Mouse (Mus musculus): ENCODE data around the gene Fam241a.
A peak's percentile ranks its signal among the peaks of the same experiment; 100 is the strongest.

Gene Fam241a

DNA sequence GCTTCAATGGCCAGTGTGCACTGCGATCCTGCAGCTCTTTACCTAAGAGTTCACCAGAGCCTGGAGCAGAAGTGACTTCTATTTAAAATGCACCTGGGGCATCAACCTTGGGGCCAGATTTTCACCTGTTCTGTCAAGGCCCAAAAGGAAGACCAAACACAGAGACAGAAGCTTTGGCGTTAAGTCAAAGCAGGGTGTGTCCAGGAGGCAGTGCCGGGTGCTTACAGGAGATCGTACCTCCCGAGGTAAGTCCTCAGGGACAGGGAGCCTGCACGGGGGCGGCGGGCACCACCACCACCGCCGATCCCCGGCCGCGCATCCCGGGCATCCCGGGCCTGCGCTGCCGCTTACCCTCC is 59.3 kb downstream of the Fam241a start:
- no peak for DNase-seq (ENCODE audit: low spot score in 2 of 2)

DNA sequence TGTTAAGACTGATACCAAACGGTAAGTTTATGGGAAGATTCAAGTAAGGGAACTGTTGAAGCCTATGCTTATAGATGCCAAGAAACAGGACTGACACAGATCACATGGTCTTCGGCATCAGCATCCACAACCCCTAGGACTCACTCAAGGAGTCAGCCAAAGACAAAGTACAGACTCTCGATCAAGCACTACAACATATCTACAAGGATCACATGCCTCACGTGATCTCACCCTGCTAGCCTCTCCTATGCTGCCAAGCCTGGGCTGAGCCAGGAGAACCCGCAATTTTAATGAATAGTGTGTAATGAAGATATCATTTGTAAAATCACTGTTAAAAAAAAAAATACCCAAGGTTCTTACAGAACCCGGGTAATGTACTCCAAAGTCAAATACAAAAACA is 60.5 kb downstream of the Fam241a start:
- DNase-seq (ENCODE audit: low spot score in 2 of 2): no peak

DNA sequence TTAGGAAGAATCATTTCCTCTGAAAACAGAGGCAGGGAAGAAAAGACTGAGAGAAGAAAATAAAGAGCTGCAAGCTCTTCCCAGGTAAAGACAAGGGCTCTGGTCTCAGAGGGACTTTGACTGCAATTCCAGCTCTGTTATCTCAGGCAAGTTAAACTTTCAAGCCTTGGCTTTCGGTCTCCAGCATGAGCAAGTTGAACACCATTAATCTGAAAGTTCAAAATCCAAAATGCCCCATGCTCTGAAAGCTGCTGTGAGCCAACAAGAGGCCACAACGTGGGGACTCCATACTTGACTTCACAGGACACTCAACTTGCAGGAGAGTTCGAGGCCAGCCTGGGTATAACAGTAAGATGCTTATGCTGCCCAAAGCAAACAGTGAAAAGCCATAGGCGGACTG is 62.1 kb downstream of the Fam241a start:
- DNase-seq (ENCODE audit: low spot score in 2 of 2): no peak

DNA sequence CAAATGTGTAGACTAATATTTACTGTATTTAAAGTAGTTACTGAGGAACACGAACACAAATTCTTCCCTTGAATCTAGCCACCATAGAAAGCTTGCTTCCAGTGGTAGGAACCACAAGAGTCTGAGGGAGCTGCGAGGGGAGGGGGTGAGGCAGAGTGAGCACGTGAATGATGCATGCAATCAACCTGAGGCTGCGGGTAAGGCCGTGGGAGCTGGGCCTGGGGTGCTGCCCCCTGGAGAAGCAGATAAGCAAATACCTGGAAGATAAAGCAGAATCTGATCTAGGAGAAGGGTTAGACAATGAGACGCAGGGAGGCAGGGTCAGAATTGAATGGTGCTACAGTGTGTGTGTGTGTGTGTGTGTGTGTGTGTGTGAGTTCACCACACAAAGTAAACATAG is 65.0 kb downstream of the Fam241a start:
- no peak for DNase-seq (ENCODE audit: low spot score in 2 of 2)

DNA sequence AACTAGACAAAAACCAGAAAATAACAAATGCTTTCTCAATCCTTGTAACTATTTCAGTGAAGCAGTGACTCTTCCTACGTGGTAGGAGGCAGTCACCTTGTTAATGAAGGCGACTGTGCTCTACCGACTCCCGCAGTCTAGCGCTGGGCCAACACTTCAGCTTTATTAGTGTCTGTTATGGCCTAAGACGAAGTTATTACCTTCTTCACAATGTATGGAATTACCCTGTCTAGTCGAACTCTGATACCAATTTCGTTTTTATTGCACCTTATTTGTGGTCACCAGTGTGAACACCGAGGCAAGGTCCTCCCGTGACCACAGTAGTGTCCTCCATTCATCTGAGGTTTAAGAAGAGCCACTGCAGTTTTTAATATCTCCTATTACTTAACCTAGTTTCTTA is 65.9 kb downstream of the Fam241a start:
- no peak for DNase-seq (ENCODE audit: low spot score in 2 of 2)

DNA sequence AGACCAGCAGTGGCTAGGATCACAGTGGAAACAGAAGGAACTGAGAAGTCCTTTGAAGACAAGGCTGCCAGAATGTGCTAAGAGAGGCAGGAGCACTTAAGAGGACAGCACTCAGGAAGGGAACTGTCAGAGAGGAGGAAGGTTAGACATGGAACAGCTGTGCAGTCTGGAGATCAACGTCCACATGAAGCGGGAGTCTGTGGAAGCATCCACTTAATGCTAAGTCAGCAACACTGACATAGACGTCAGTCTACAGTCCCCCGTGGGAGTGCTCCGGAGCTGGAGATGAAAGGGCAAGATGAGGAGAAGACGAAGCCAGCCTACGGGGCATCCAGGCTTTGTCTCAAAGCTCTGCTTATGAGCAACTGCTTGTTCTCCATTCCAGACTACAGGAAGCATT is 69.0 kb downstream of the Fam241a start:
- no peak for DNase-seq (ENCODE audit: low spot score in 2 of 2)

DNA sequence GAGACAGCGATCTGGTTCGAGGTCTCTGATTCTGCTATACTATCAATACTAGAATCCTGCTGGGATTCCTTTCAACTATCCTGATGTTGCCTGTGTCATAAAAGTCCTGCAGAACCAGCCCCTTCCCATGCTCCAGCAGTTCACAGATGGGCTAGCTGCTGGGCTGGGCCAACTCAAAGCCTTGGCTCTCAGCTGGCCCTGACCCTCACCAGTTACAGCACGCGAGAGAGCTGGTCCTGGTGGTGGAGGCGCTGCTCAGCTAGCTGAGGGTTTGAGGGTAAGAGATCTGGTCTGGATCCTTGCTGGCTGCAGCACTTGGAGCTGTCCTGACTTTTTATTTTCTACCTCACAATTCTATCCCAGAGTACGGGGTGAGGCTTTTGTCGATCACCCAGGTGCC is 69.6 kb downstream of the Fam241a start:
- DNase-seq (ENCODE audit: low spot score in 2 of 2): no peak

DNA sequence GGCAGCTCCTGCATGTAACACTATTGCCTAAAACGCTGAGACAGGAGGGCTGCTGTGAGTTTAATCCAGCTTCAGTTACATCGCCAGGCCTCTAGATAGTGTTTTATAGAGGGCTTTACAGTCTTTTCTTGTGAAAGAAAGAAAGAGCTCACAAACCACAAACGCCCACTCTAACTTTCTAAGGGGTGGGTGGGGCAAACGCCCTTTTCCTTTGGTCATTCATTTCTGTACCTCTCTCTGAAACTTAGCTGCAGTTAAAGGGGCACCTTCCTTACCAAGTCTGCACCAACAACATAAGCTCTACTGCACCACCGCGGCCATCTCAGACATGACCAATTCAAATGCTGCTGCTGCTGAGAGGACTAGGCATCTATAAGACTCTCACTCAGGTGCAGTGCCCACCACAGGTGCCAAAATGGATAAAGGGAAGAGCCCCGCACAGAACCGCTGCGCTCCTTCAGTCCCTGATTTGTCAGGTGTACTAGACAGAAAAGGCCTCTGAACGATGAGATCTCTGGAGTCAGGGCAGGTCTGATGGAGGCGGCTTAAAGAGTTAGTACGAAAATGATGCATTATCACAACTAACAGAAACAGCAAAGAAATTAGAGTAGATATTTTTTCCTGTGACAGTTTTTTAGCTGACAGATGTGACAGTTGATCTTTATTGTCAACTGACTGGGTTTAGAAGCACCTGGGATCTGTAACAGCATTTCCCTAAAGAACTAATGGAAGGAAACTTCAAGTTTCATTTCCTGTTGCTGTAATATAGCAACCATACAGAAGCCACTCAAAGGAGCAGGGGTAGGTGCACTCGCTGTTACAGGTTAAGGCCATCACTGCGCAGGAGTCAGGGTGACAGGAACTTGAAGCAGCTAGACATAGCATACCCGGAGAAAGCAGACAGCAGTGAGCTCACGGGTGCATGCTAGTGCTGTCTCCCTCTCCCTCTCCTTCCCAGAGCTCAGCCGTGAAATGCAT is 71.9 kb downstream of the Fam241a start:
- peak in 1 of 2 experiments; percentile 33 for DNase-seq (ENCODE audit: low spot score in 2 of 2)

DNA sequence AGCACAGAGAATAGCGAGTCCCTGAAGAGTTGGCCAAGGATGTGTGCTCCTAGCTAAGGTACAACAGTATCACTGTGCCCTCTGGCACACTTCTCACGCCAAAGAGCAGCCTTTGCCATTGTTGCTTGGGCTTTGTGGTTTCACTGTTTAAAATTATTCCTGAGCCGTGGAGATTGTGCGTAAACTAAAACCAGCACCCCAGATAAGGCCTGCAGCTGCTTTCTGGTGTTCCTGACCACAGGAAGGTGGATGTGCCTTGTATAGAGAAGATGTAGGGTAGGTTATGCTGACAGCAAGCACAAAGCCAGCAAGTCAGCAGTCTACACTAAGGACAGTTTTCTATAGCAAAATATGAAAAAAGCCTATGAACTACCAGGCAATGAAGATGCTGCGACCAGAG is 74.9 kb downstream of the Fam241a start:
- DNase-seq (ENCODE audit: low spot score in 2 of 2): no peak

DNA sequence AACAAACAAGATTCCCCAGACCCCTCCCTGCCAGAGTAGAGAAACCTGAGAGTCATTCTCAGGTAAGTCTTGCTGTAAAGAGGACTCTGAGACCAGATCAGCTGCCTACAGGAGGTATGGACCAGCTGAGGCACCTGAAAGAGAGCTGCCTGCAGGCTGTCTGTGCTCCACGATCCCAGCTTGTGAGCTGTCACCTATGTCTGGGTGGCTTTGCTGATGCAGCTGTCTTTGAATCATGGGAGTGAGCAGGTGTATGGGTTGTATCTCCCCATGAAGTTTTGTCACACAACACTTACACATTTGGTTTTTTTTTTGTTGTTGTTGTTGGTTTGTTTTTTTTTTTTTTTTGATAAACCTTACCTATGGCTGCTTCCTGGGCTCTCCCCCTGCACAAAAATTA is 75.7 kb downstream of the Fam241a start:
- DNase-seq (ENCODE audit: low spot score in 2 of 2): no peak
